Mouse (Mus musculus) CH12.LX (cell line): ENCODE data around the gene Zfyve27. TPM values are rescaled to one million over a fixed set of nuclear protein-coding genes. Genes with fewer than 3 reads are reported as not detected.

Experiments used
- DNase-seq: peaks from one replicate; pipeline ENCODE4 v3.0.0-alpha.2; 2013; ENCODE audit errors: extremely low read depth
- H3K27ac ChIP-seq: 2 replicates; pipeline ENCODE4 v1.5.1; 2012; ENCODE audit warnings: low read depth, mild to moderate bottlenecking, control low read depth, moderate library complexity; ENCODE audit not compliant: insufficient read depth
- H3K27me3 ChIP-seq: replicated peaks from 2 replicates; pipeline ENCODE3; 2012; ENCODE audit warnings: inconsistent platforms
- H3K36me3 ChIP-seq, 2 experiments: replicated peaks in 1 of 2; 2 replicates each; pipeline versions ENCODE3 to v1.6.1; 2012; ENCODE audit warnings: inconsistent platforms in 1 of 2, low read length in 1 of 2, mild to moderate bottlenecking in 1 of 2, mixed read lengths in 1 of 2, moderate library complexity in 1 of 2; ENCODE audit not compliant: control insufficient read depth in 1 of 2, insufficient read depth in 1 of 2
- H3K4me1 ChIP-seq, 2 experiments: 2 replicates each; pipeline ENCODE4 v1.6.1; 2012; ENCODE audit warnings: inconsistent platforms in 1 of 2, moderate library complexity in 1 of 2; ENCODE audit not compliant: insufficient read depth in 2 of 2, control insufficient read depth in 1 of 2
- H3K4me2 ChIP-seq: 2 replicates; pipeline ENCODE4 v1.6.1; 2012; ENCODE audit warnings: low read depth, mild to moderate bottlenecking, control low read depth; ENCODE audit not compliant: poor library complexity, insufficient read depth, severe bottlenecking
- H3K4me3 ChIP-seq, 3 experiments: fragments of 150-350 bp in 1 of 3; sonication (generic) in 1 of 3; replicated peaks in 1 of 3; 2 replicates each; pipeline versions ENCODE3 to v1.5.1; 2011 to 2012; ENCODE audit warnings: low read depth in 2 of 3, low read length in 2 of 3, mild to moderate bottlenecking in 2 of 3, moderate library complexity in 2 of 3, control low read depth in 1 of 3, improper control_type of control experiment in 1 of 3, inconsistent platforms in 1 of 3, mixed read lengths in 1 of 3; ENCODE audit not compliant: poor library complexity in 1 of 3
- H3K79me2 ChIP-seq: replicated peaks from 2 replicates; pipeline ENCODE4 v1.6.1; 2012; ENCODE audit warnings: mild to moderate bottlenecking, moderate library complexity; ENCODE audit not compliant: control insufficient read depth, poor library complexity, insufficient read depth, severe bottlenecking; ENCODE audit errors: extremely low read depth
- H3K9ac ChIP-seq: 2 replicates; pipeline ENCODE4 v1.6.1; 2012; ENCODE audit warnings: low read depth, mild to moderate bottlenecking, control low read depth, moderate library complexity; ENCODE audit not compliant: insufficient read depth
- H3K9me3 ChIP-seq: replicated peaks from 2 replicates; pipeline ENCODE3; 2012; ENCODE audit warnings: low read length, inconsistent platforms, mixed read lengths
- CHD2 ChIP-seq: IDR thresholded peaks from 2 replicates; pipeline ENCODE4 v1.6.1; 2011; ENCODE audit warnings: low read length, improper control_type of control experiment
- CTCF ChIP-seq, 2 experiments: IDR thresholded peaks in 1 of 2; conservative IDR thresholded peaks in 1 of 2; 2 replicates each; pipeline ENCODE4 v1.5.1; 2011 to 2012; ENCODE audit warnings: low read depth in 2 of 2, low read length in 2 of 2, improper control_type of control experiment in 1 of 2, inconsistent platforms in 1 of 2, mild to moderate bottlenecking in 1 of 2, moderate library complexity in 1 of 2
- E2F4 ChIP-seq: IDR thresholded peaks from 2 replicates; pipeline ENCODE4 v1.6.1; 2011; ENCODE audit warnings: low read depth, low read length, improper control_type of control experiment; ENCODE audit not compliant: insufficient replicate concordance
- EP300 ChIP-seq: IDR thresholded peaks from 2 replicates; pipeline ENCODE4 v1.6.1; 2011; ENCODE audit warnings: low read length, improper control_type of control experiment
- IRF4 ChIP-seq: IDR thresholded peaks from 2 replicates; pipeline ENCODE4 v1.6.1; 2014; ENCODE audit warnings: low read depth, mild to moderate bottlenecking, inconsistent platforms, low read length, improper control_type of control experiment
- JUN ChIP-seq: IDR thresholded peaks from 2 replicates; pipeline ENCODE4 v1.6.1; 2011; ENCODE audit warnings: low read depth, mild to moderate bottlenecking, low read length, improper control_type of control experiment, moderate library complexity; ENCODE audit not compliant: insufficient read depth
- KAT2A ChIP-seq: IDR thresholded peaks from 2 replicates; pipeline ENCODE4 v1.6.1; 2012; ENCODE audit warnings: low read length, improper control_type of control experiment, inconsistent platforms; ENCODE audit not compliant: insufficient replicate concordance
- MAFK ChIP-seq: IDR thresholded peaks from 2 replicates; pipeline ENCODE4 v1.6.1; 2011; ENCODE audit warnings: low read length, improper control_type of control experiment; ENCODE audit not compliant: insufficient replicate concordance
- MAX ChIP-seq: IDR thresholded peaks from 2 replicates; pipeline ENCODE4 v1.6.1; 2011; ENCODE audit warnings: low read length, improper control_type of control experiment
- MEF2A ChIP-seq: IDR thresholded peaks from 2 replicates; pipeline ENCODE4 v1.6.1; 2014; ENCODE audit warnings: low read depth, mild to moderate bottlenecking, inconsistent platforms, low read length, improper control_type of control experiment, borderline replicate concordance
- MXI1 ChIP-seq: IDR thresholded peaks from 2 replicates; pipeline ENCODE4 v1.6.1; 2011; ENCODE audit warnings: mild to moderate bottlenecking, low read depth, low read length, improper control_type of control experiment
- NRF1 ChIP-seq: IDR thresholded peaks from 2 replicates; pipeline ENCODE4 v1.6.1; 2014; ENCODE audit warnings: low read depth, mild to moderate bottlenecking, inconsistent platforms, low read length, improper control_type of control experiment, moderate library complexity
- POLR2AphosphoS2 ChIP-seq: IDR thresholded peaks from 2 replicates; pipeline ENCODE4 v1.6.1; 2011; ENCODE audit warnings: low read depth, low read length, improper control_type of control experiment
- RAD21 ChIP-seq: IDR thresholded peaks from 2 replicates; pipeline ENCODE4 v1.6.1; 2011; ENCODE audit warnings: low read depth, mild to moderate bottlenecking, low read length, improper control_type of control experiment, moderate library complexity
- RCOR1 ChIP-seq: conservative IDR thresholded peaks from 2 replicates; pipeline ENCODE4 v1.6.1; 2012; ENCODE audit warnings: low read depth, mild to moderate bottlenecking, inconsistent platforms, low read length, improper control_type of control experiment
- SIN3A ChIP-seq: IDR thresholded peaks from 2 replicates; pipeline ENCODE4 v1.6.1; 2012; ENCODE audit warnings: low read length, improper control_type of control experiment, inconsistent platforms
- SMC3 ChIP-seq: IDR thresholded peaks from 2 replicates; pipeline ENCODE4 v1.6.1; 2011; ENCODE audit warnings: low read depth, low read length, improper control_type of control experiment
- TCF12 ChIP-seq: IDR thresholded peaks from 2 replicates; pipeline ENCODE4 v1.6.1; 2014; ENCODE audit warnings: low read depth, mild to moderate bottlenecking, inconsistent platforms, low read length, improper control_type of control experiment
- USF2 ChIP-seq: conservative IDR thresholded peaks from 2 replicates; pipeline ENCODE4 v1.6.1; 2011; ENCODE audit warnings: low read depth, low read length, improper control_type of control experiment
- ZC3H11A ChIP-seq: IDR thresholded peaks from 2 replicates; pipeline ENCODE4 v1.6.1; 2012; ENCODE audit warnings: low read depth, mild to moderate bottlenecking, inconsistent platforms, low read length, improper control_type of control experiment
- ZMIZ1 ChIP-seq: IDR thresholded peaks from 2 replicates; pipeline ENCODE4 v1.6.1; 2012; ENCODE audit warnings: low read depth, mild to moderate bottlenecking, inconsistent platforms, low read length, improper control_type of control experiment
- dilution Hi-C: fragments of 300-500 bp; cut with MboI; formaldehyde crosslinking; loops from 2 replicates; pipeline ENCODE4 v1.14.3; 2020; ENCODE audit warnings: low sequenced_read_pairs; ENCODE audit not compliant: extremely low pct_unique_long_range_greater_than_20kb, extremely low pct_ligation_motif_present
- in situ Hi-C: fragments of 300-500 bp; cut with MboI; formaldehyde crosslinking; loops from 3 replicates; pipeline ENCODE4 v1.14.3; 2019; ENCODE audit warnings: low sequenced_read_pairs, low pct_ligation_motif_present, low pct_unique_long_range_greater_than_20kb, mixed read lengths
- polyA plus RNA-seq: library from polyadenylated mRNA; unstranded; fragments of >175 nt; gene quantifications from 2 replicates; pipeline ENCODE4 v1.2.1, GENCODE M21; 2012; ENCODE audit warnings: low read depth; ENCODE audit not compliant: insufficient read length
- total RNA-seq, 2 experiments: library from RNA; depleted of rRNA; stranded (reverse); fragments of 300-350 nt in 1 of 2; fragments of >200 nt in 1 of 2; gene quantifications; 2 replicates each; pipeline ENCODE4 v1.2.3; 2012 to 2014

Gene Zfyve27
- total and polyA plus RNA-seq, 3 experiments: 11.4 to 19.2 (median 16.2) TPM

- no peak overlapping the region for H3K4me3 ChIP-seq
- H3K4me2 ChIP-seq: no peak overlapping the region
- in situ Hi-C loops (no loop called here), dilution Hi-C loops (no loop called here)
- peaks cover 3 to 16% of the 10 kb centered on the region in 2 experiments; a peak in 2 of 4 replicates for H3K4me1 ChIP-seq
- H3K79me2 ChIP-seq: no peaks in the 10 kb centered on the region
- no peak overlapping the region for H3K27ac ChIP-seq
- TF ChIP-seq E2F4: no peak
- TF ChIP-seq NRF1: no peak
- TF ChIP-seq EP300: no peak
- TF ChIP-seq MAFK: no peak
- TF ChIP-seq USF2: no peak
- no peak for TF ChIP-seq MEF2A
- no peak for TF ChIP-seq JUN
- no peak for TF ChIP-seq POLR2AphosphoS2
- no peak for TF ChIP-seq CHD2
- no peak for TF ChIP-seq CTCF (conservative IDR thresholded peaks at IDR 0.05 in 1 of 2, IDR thresholded peaks at IDR 0.05 in 1 of 2; ENCODE audit: low read depth in 2 of 2, low read length in 2 of 2)
- no peak for TF ChIP-seq MAX
- TF ChIP-seq RCOR1: no peak
- no peak for TF ChIP-seq SIN3A
- no peak for TF ChIP-seq SMC3
- TF ChIP-seq ZMIZ1: no peak
- TF ChIP-seq KAT2A: no peak
- no peak for TF ChIP-seq ZC3H11A
- no peak for TF ChIP-seq RAD21
- no peak for DNase-seq
- no peaks in the 10 kb centered on the region for H3K9me3 ChIP-seq
- H3K36me3 ChIP-seq: no peaks in the 10 kb centered on the region
- H3K9ac ChIP-seq: no peak overlapping the region
- H3K27me3 ChIP-seq: no peaks in the 10 kb centered on the region
Measured at GRCm38 (mm10) chr19:42138517-42139285, 25.1 kb upstream of the Zfyve27 start.

GRCm38 (mm10) chr19:42139724-42140517 lies 23.8 kb upstream of the Zfyve27 start:
- no peak for TF ChIP-seq TCF12
- TF ChIP-seq SIN3A: no peak
- TF ChIP-seq IRF4: no peak
- no peak for TF ChIP-seq MXI1
- TF ChIP-seq ZMIZ1: no peak
- no peak for TF ChIP-seq RAD21
- H3K4me3 ChIP-seq: no peak overlapping the region
- H3K79me2 ChIP-seq: no peaks in the 10 kb centered on the region
- H3K36me3 ChIP-seq: no peaks in the 10 kb centered on the region
- H3K27me3 ChIP-seq: no peaks in the 10 kb centered on the region
- peaks cover 6 to 22% of the 10 kb centered on the region in 2 experiments; a peak in 2 of 4 replicates for H3K4me1 ChIP-seq
- no peak overlapping the region for H3K9ac ChIP-seq
- no peak overlapping the region for H3K4me2 ChIP-seq
- in situ Hi-C loops: no loop called here
- no peak for DNase-seq
- no peaks in the 10 kb centered on the region for H3K9me3 ChIP-seq
- dilution Hi-C loops: no loop called here
- no peak overlapping the region for H3K27ac ChIP-seq
